Mouse (Mus musculus) limb, embryonic 11.5 days (tissue): ENCODE data around the gene Pcgf2. TPM values are rescaled to one million over a fixed set of nuclear protein-coding genes. Genes with fewer than 3 reads are reported as not detected.
"Not testable (repeated sequence)": the region's sequence is repeated elsewhere in the genome, so short reads cannot be mapped to it uniquely, and the experiment has no call there.

Experiments used
- ATAC-seq: fragments of 200-750 bp; cut with Nextera tagmentation; 2 replicates; pipeline ENCODE4 v1.8.0; 2017; ENCODE audit warnings: low read depth; ENCODE audit not compliant: insufficient number of reproducible peaks, low FRiP score, low TSS enrichment
- DNase-seq: peaks from one replicate; pipeline ENCODE4 v3.0.0-alpha.2; 2015; ENCODE audit warnings: low spot score
- H3K27ac ChIP-seq: fragments of 300-500 bp; sonication (generic); replicated peaks from 2 replicates; pipeline ENCODE4 v1.5.1; 2014; ENCODE audit warnings: low read depth, mild to moderate bottlenecking, low read length
- H3K27me3 ChIP-seq: fragments of 300-500 bp; sonication (generic); 2 replicates; pipeline ENCODE4 v1.6.1; 2014; ENCODE audit warnings: mild to moderate bottlenecking, low read length, mixed read lengths; ENCODE audit not compliant: control insufficient read depth, insufficient read depth
- H3K36me3 ChIP-seq: fragments of 300-500 bp; sonication (generic); 2 replicates; pipeline ENCODE4 v1.6.1; 2014; ENCODE audit warnings: mild to moderate bottlenecking, low read length, moderate library complexity, mixed read lengths; ENCODE audit not compliant: control insufficient read depth, insufficient read depth
- H3K4me1 ChIP-seq: fragments of 300-500 bp; sonication (generic); 2 replicates; pipeline ENCODE4 v1.6.1; 2014; ENCODE audit warnings: low read length, mixed read lengths; ENCODE audit not compliant: control insufficient read depth, insufficient read depth
- H3K4me2 ChIP-seq: fragments of 300-500 bp; sonication (generic); 2 replicates; pipeline ENCODE4 v1.6.1; 2014; ENCODE audit warnings: low read depth, mild to moderate bottlenecking, moderate library complexity; ENCODE audit not compliant: severe bottlenecking
- H3K4me3 ChIP-seq: fragments of 300-500 bp; sonication (generic); 2 replicates; pipeline ENCODE4 v1.5.1; 2014; ENCODE audit warnings: low read depth, low read length
- H3K9ac ChIP-seq: fragments of 300-500 bp; sonication (generic); 2 replicates; pipeline ENCODE4 v1.6.1; 2014; ENCODE audit warnings: mild to moderate bottlenecking, low read length
- H3K9me3 ChIP-seq: fragments of 300-500 bp; sonication (generic); 2 replicates; pipeline ENCODE4 v1.6.1; 2016; ENCODE audit warnings: low read length; ENCODE audit not compliant: control insufficient read depth
- WGBS: fragments of 180-500 bp; shearing (Covaris S2); extraction: QIAGEN DNeasy Blood & Tissue Kit; methylation state at CpG from one replicate; pipeline ENCODE4 v1.1.7; 2014; 5-methylcytosine and 5-hydroxymethylcytosine counted together
- polyA plus RNA-seq: library from polyadenylated mRNA; unstranded; fragments of >200 nt; fragmentation: Nextera tagmentation; extraction: Ambion mirVana; gene quantifications from 2 replicates; pipeline ENCODE4 v1.2.1, GENCODE M21; 2014

Gene Pcgf2
- polyA plus RNA-seq, 1 experiment from 2014 or later, result 23.3 TPM

- Histone ChIP-seq H3K4me2 (no peak overlapping the region), H3K4me1 (no peaks in the 10 kb centered on the region), H3K27ac (no peak overlapping the region), H3K9me3 (no peaks in the 10 kb centered on the region), H3K36me3 (peaks cover 14% of the 10 kb centered on the region), H3K27me3 (no peaks in the 10 kb centered on the region), H3K9ac (no peak overlapping the region), H3K4me3 (no peak overlapping the region)
- WGBS, result 98% methylated on average over 3 of the region's 3 CpGs
- DNase-seq (no peak), ATAC-seq (no peak)
These were observed 14.1 kb upstream of the Pcgf2 start for GRCm38 (mm10) chr11:97714356-97714755.

DNA sequence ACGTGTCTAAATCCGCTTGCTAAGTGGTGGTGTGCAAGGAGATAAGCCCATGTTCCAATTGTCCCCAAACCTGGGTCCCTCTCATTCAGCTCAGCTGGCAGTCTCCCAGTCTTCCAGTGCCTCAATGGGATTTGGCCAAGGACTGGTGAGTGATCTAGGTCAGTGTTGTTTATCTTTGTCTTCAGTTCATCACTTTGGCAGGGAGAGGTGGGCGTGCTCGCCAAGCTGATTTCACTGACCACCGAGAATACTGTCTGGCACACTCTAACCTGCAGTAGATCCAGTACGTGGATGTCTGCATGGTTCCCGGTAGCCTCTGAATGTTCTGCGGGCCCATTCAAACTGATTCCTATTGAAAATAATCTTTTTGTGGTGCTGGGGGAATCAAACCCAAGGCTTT lies 13.6 kb upstream of the Pcgf2 start:
- no peak for DNase-seq
- no peak for ATAC-seq
- Histone ChIP-seq H3K4me2 (no peak overlapping the region), H3K4me3 (no peak overlapping the region), H3K9me3 (no peaks in the 10 kb centered on the region), H3K4me1 (no peaks in the 10 kb centered on the region), H3K27ac (no peak overlapping the region), H3K27me3 (no peaks in the 10 kb centered on the region), H3K36me3 (peaks cover 15% of the 10 kb centered on the region; the same call in 1 of the 2 replicates), H3K9ac (no peak overlapping the region)
- 93% methylated on average over 8 of the region's 8 CpGs for WGBS

- H3K27ac ChIP-seq, result no peak overlapping the region
- no peak for ATAC-seq
- H3K9ac ChIP-seq, result no peak overlapping the region
- H3K4me1 ChIP-seq, result no peaks in the 10 kb centered on the region
- no peak overlapping the region for H3K4me2 ChIP-seq
- H3K9me3 ChIP-seq, result no peaks in the 10 kb centered on the region
- no peaks in the 10 kb centered on the region for H3K27me3 ChIP-seq
- 95% methylated on average over 15 of the region's 15 CpGs for WGBS
- no peak overlapping the region for H3K4me3 ChIP-seq
- no peak for DNase-seq
- peaks cover 10% of the 10 kb centered on the region; the same call in 1 of the 2 replicates for H3K36me3 ChIP-seq
These were observed 12.0 kb upstream of the Pcgf2 start for GRCm38 (mm10) chr11:97712286-97712685.

DNA sequence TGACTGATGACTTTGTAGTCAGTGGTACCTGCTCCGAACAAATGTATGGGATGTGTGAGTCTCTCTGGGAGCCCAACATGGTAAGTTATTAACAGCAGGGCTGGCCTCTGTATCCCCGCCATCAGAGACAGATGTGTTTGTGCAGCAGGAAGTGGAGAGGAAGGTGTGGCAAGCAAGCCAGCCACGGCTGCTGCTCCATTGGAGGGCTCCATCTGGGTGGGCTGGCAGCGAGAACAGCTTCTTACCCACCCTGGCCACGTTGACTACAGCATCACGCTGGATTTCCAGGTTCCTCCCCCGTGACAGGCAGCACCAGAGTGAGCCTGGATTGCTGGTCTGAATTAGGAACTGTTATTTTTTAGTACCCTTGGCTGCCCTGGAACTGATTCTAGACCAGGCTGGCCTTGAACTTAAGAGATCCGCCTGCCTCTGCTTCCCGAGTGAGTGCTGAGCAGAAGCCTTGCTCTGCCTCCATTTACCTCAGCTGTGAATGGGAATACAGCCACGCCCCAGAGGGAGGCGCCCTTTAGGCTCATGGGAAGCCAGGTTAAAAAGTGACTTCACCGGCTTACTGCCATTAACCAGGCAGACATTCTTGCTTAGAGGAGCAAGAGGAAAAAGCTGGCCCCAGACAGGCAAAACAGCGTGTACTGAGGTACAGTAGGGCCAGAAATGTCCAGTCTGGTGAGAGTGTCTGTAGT lies 11.1 kb upstream of the Pcgf2 start:
- no peaks in the 10 kb centered on the region for H3K4me1 ChIP-seq
- no peak overlapping the region for H3K4me2 ChIP-seq
- H3K36me3 ChIP-seq, result peaks cover 19% of the 10 kb centered on the region
- no peak for DNase-seq
- H3K27me3 ChIP-seq, result no peaks in the 10 kb centered on the region
- no peak overlapping the region for H3K9ac ChIP-seq
- 78% methylated on average over 13 of the region's 13 CpGs for WGBS
- no peak overlapping the region for H3K4me3 ChIP-seq
- no peak for ATAC-seq
- no peaks in the 10 kb centered on the region for H3K9me3 ChIP-seq
- no peak overlapping the region for H3K27ac ChIP-seq

GRCm38 (mm10) chr11:97710067-97710466 lies 9.8 kb upstream of the Pcgf2 start:
- not testable (repeated sequence) for H3K4me1 ChIP-seq, H3K9ac ChIP-seq, H3K27ac ChIP-seq, H3K4me2 ChIP-seq, H3K27me3 ChIP-seq, DNase-seq, ATAC-seq, H3K9me3 ChIP-seq, H3K4me3 ChIP-seq
- H3K36me3 ChIP-seq, result peaks cover 18% of the 10 kb centered on the region
- 84% methylated on average over 2 of the region's 2 CpGs for WGBS

DNA sequence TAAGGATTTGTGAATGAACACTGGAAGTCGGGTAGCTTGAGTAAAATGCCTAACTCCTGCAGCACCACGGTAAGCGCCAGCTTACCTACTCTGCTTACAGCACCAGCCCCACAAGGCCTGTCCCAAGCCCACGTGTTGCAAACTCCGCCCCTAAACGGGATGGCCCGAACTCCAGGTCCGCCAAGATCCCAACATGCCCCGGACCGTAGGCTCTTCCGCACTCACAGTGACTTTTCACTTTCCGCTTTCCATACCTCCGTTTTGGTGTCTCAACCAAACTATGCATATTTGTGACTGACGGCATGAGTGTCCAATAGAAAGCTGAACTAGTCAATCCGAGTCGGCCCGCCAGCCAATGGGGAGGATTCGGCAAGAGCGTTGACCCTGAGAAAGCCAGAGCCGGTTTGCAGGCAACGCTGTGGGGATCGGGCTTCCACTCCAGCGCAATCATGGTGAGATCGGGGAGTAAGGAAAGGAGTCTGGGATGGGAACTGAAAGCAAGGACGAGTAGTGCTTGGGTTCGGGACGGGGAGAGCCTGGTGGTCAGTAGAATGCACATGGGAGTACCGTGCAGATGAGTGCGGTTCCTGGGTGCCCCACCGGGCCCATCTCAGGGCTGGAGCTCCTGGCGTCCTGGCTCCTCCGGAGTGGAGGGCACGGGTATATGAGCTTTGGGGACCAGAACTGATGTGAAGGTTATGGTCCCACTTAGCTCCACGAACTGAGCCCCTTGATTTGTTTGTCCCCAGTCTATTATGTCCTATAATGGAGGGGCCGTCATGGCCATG lies 2.9 kb upstream of the Pcgf2 start, which contains the start of gene Psmb3:
TSS of gene Psmb3 (plus strand) at position 361 of the 788 bp plus-strand sequence.
- Histone ChIP-seq H3K27me3 (no peaks in the 10 kb centered on the region), H3K4me1 (peaks cover 12% of the 10 kb centered on the region; the same call in 1 of the 2 replicates), H3K36me3 (peaks cover 11% of the 10 kb centered on the region), H3K9me3 (no peaks in the 10 kb centered on the region), H3K4me3 (peak within 1 kb of the TSS; percentile 71), H3K9ac (peak within 1 kb of the TSS; percentile 73), H3K4me2 (peak within 1 kb of the TSS; percentile 69), H3K27ac (0 out of 2 replicates have a peak within 1 kb of the TSS, but pooled peaks have one; percentile 23)
- peak; percentile 99 for DNase-seq
- ATAC-seq, result peak; percentile 89
- under 1% methylated on average over 35 of the region's 35 CpGs for WGBS

GRCm38 (mm10) chr11:97702393-97702745 lies 2.1 kb upstream of the Pcgf2 start:
- H3K4me3 ChIP-seq, result peak overlapping the region; percentile 71
- H3K9me3 ChIP-seq, result no peaks in the 10 kb centered on the region
- H3K9ac ChIP-seq, result peak overlapping the region; percentile 52
- H3K4me1 ChIP-seq, result peaks cover 15% of the 10 kb centered on the region
- ATAC-seq (no peak), DNase-seq (peak; percentile 95)
- H3K4me2 ChIP-seq, result peak overlapping the region; percentile 69
- no peaks in the 10 kb centered on the region for H3K27me3 ChIP-seq
- 0 out of 2 replicates have a peak overlapping the region, but pooled peaks have one; percentile 23 for H3K27ac ChIP-seq
- peaks cover 11% of the 10 kb centered on the region for H3K36me3 ChIP-seq
- WGBS, result under 1% methylated on average over 24 of the region's 24 CpGs

DNA sequence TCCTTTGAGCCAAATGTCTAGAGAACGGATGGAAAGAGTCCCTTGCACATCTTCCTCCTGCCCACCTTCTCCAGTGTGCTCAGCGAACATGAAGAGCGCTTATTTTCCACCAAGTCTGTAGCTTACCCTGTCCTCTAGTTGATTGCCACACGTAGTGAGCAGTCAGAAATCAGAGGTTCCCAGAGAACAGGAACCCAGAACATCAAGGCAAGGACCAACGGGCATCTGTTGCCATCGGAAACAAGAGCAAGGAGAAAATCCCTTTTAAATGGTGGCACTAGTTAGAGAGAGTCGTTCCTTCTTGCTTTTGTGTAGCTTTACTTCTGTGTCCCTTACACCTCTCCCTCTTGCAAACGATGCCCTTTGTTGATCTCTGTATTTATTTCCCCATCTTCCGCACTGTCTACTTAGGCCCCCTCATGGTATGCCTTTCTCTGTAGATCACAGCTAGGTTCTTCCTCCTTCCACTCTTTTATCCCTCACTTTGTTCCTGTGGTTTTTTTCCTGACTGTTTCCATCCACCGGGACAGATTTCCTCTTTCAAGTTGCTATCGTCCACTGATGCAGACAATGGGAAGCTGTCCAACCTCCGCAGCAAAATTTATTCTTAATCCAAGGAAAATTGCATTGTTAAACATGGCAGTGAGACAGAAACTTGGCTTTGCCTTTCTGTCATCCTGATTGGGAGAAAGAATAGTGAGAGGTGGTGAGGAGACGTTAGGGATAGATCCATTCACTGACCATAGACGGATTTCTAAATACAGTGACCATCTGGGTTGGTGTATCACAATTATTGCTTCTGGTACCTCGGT lies 1.5 kb upstream of the Pcgf2 start:
- DNase-seq (no peak), ATAC-seq (no peak)
- no peaks in the 10 kb centered on the region for H3K27me3 ChIP-seq
- H3K27ac ChIP-seq, result no peak overlapping the region
- no peaks in the 10 kb centered on the region for H3K9me3 ChIP-seq
- peak overlapping the region; percentile 76; the same call in 1 of the 2 replicates for H3K4me3 ChIP-seq
- 54% methylated on average over 15 of the region's 15 CpGs for WGBS
- peaks cover 5% of the 10 kb centered on the region for H3K36me3 ChIP-seq
- peaks cover 16% of the 10 kb centered on the region for H3K4me1 ChIP-seq
- no peak overlapping the region for H3K9ac ChIP-seq
- H3K4me2 ChIP-seq, result peak overlapping the region; percentile 88
